Mouse (Mus musculus) erythroblast, embryonic 14.5 days (primary cell): ENCODE measurements around the gene Arhgef12.

Experiments
- GATA1 ChIP-seq: IDR thresholded peaks from 2 replicates; pipeline ENCODE4 v1.6.1; 2012; ENCODE audit warnings: low read length, inconsistent platforms, mixed read lengths
- TAL1 ChIP-seq: IDR thresholded peaks from 3 replicates; pipeline ENCODE4 v1.6.1; 2012; ENCODE audit warnings: low read length, inconsistent platforms, mixed read lengths

GRCm38 (mm10) chr9:43103675-43104299, 3.3 kb downstream of the Arhgef12 start:
- no peak for TF ChIP-seq GATA1
- TF ChIP-seq TAL1, result 0 out of 3 replicates have a peak, but pooled peaks have one; percentile 18
